Mouse (Mus musculus) forebrain, embryonic 10.5 days (tissue): ENCODE results near the gene Pkn1. TPM values are rescaled to one million over a fixed set of nuclear protein-coding genes. Genes with fewer than 3 reads are reported as not detected.

Experiments
- DNase-seq: peaks from one replicate; pipeline ENCODE4 v3.0.0-alpha.2; 2017; ENCODE audit warnings: low spot score; ENCODE audit errors: extremely low spot score
- H3K27ac ChIP-seq: fragments of 300-500 bp; sonication (generic); 2 replicates; pipeline ENCODE4 v1.5.1; 2016; ENCODE audit warnings: mild to moderate bottlenecking
- H3K27me3 ChIP-seq: fragments of 300-500 bp; sonication (generic); 2 replicates; pipeline ENCODE4 v1.6.1; 2016; ENCODE audit warnings: mild to moderate bottlenecking; ENCODE audit not compliant: poor library complexity, severe bottlenecking
- H3K36me3 ChIP-seq: fragments of 300-500 bp; sonication (generic); replicated peaks from 2 replicates; pipeline ENCODE4 v1.6.1; 2016; ENCODE audit warnings: mild to moderate bottlenecking, moderate library complexity
- H3K4me1 ChIP-seq: fragments of 300-500 bp; sonication (generic); 2 replicates; pipeline ENCODE4 v1.6.1; 2016
- H3K4me3 ChIP-seq: fragments of 300-500 bp; sonication (generic); 2 replicates; pipeline ENCODE4 v1.5.1; 2016; ENCODE audit warnings: mild to moderate bottlenecking, moderate library complexity
- H3K9me3 ChIP-seq: fragments of 300-500 bp; sonication (generic); 2 replicates; pipeline ENCODE4 v1.6.1; 2016; ENCODE audit warnings: mild to moderate bottlenecking, moderate library complexity
- WGBS: fragments of 180-500 bp; shearing (Covaris S2); methylation state at CpG from one replicate; pipeline ENCODE4 v1.1.7; 2016; 5-methylcytosine and 5-hydroxymethylcytosine counted together
- polyA plus RNA-seq: library from polyadenylated mRNA; unstranded; fragments of >200 nt; fragmentation: Nextera tagmentation; extraction: Ambion mirVana; gene quantifications from 2 replicates; pipeline ENCODE4 v1.2.1, GENCODE M21; 2016

The Pkn1 gene
- polyA plus RNA-seq, 1 experiment from 2014 or later: 29.0 TPM

GRCm38 (mm10) chr8:83654725-83655124, 44.3 kb downstream of the Pkn1 start:
- no peak for DNase-seq
- peaks cover 35% of the 10 kb centered on the region for H3K4me1 ChIP-seq
- no peak overlapping the region for H3K4me3 ChIP-seq
- peaks cover 6% of the 10 kb centered on the region; the same call in 1 of the 2 replicates for H3K9me3 ChIP-seq
- 91% methylated on average over 6 of the region's 6 CpGs for WGBS
- no peak overlapping the region for H3K27ac ChIP-seq
- no peaks in the 10 kb centered on the region for H3K27me3 ChIP-seq
- peaks cover 47% of the 10 kb centered on the region for H3K36me3 ChIP-seq

- H3K4me3 ChIP-seq: peak overlapping the region; percentile 88
- no peak for DNase-seq
- H3K36me3 ChIP-seq: peaks cover 41% of the 10 kb centered on the region
- H3K27ac ChIP-seq: peak overlapping the region; percentile 96
- peaks cover 6% of the 10 kb centered on the region; the same call in 1 of the 2 replicates for H3K9me3 ChIP-seq
- no peaks in the 10 kb centered on the region for H3K27me3 ChIP-seq
- WGBS: 50% methylated on average over 10 of the region's 10 CpGs
- peaks cover 33% of the 10 kb centered on the region for H3K4me1 ChIP-seq
These were observed 45.3 kb downstream of the Pkn1 start for GRCm38 (mm10) chr8:83653662-83654017.

- DNase-seq: no peak
- no peaks in the 10 kb centered on the region for H3K27me3 ChIP-seq
- peak overlapping the region; percentile 88 for H3K4me3 ChIP-seq
- H3K4me1 ChIP-seq: peaks cover 30% of the 10 kb centered on the region
- H3K27ac ChIP-seq: peak overlapping the region; percentile 96
- H3K36me3 ChIP-seq: peaks cover 37% of the 10 kb centered on the region
- 3% methylated on average over 44 of the region's 46 CpGs for WGBS
- peaks cover 6% of the 10 kb centered on the region; the same call in 1 of the 2 replicates for H3K9me3 ChIP-seq
These were observed 46.0 kb downstream of the Pkn1 start for GRCm38 (mm10) chr8:83652744-83653661.

- 4% methylated on average over 50 of the region's 50 CpGs for WGBS
- peaks cover 6% of the 10 kb centered on the region; the same call in 1 of the 2 replicates for H3K9me3 ChIP-seq
- H3K27me3 ChIP-seq: no peaks in the 10 kb centered on the region
- H3K4me1 ChIP-seq: peaks cover 30% of the 10 kb centered on the region
- peaks cover 29% of the 10 kb centered on the region for H3K36me3 ChIP-seq
- peak; percentile 97 for DNase-seq
- peak within 1 kb of the TSS; percentile 88 for H3K4me3 ChIP-seq
- H3K27ac ChIP-seq: peak within 1 kb of the TSS; percentile 96
These were observed 46.8 kb downstream of the Pkn1 start, which contains the start of gene Gipc1 for GRCm38 (mm10) chr8:83652030-83652743. Gene Gipc1 (plus strand): TSS chr8:83652677.

GRCm38 (mm10) chr8:83649699-83650098, 49.3 kb downstream of the Pkn1 start:
- 96% methylated on average over 6 of the region's 6 CpGs for WGBS
- Histone ChIP-seq H3K4me3 (no peak overlapping the region), H3K4me1 (peaks cover 23% of the 10 kb centered on the region), H3K27me3 (no peaks in the 10 kb centered on the region), H3K9me3 (peaks cover 6% of the 10 kb centered on the region; the same call in 1 of the 2 replicates), H3K36me3 (peaks cover 4% of the 10 kb centered on the region), H3K27ac (no peak overlapping the region)
- DNase-seq: no peak

- H3K27me3 ChIP-seq: no peaks in the 10 kb centered on the region
- 90% methylated on average over 4 of the region's 4 CpGs for WGBS
- peaks cover 6% of the 10 kb centered on the region; the same call in 1 of the 2 replicates for H3K9me3 ChIP-seq
- H3K4me3 ChIP-seq: no peak overlapping the region
- H3K36me3 ChIP-seq: no peaks in the 10 kb centered on the region
- H3K27ac ChIP-seq: no peak overlapping the region
- peaks cover 11% of the 10 kb centered on the region for H3K4me1 ChIP-seq
- DNase-seq: no peak
These were observed 50.9 kb downstream of the Pkn1 start for GRCm38 (mm10) chr8:83648031-83648430.

GRCm38 (mm10) chr8:83647511-83647910, 51.5 kb downstream of the Pkn1 start:
- DNase-seq: no peak
- peaks cover 6% of the 10 kb centered on the region; the same call in 1 of the 2 replicates for H3K9me3 ChIP-seq
- peaks cover 9% of the 10 kb centered on the region for H3K4me1 ChIP-seq
- no peak overlapping the region for H3K4me3 ChIP-seq
- no peaks in the 10 kb centered on the region for H3K27me3 ChIP-seq
- H3K36me3 ChIP-seq: no peaks in the 10 kb centered on the region
- no peak overlapping the region for H3K27ac ChIP-seq
- WGBS: 95% methylated on average over 11 of the region's 11 CpGs

GRCm38 (mm10) chr8:83639649-83640048, 59.3 kb downstream of the Pkn1 start:
- Histone ChIP-seq H3K36me3 (no peaks in the 10 kb centered on the region), H3K27me3 (no peaks in the 10 kb centered on the region), H3K4me1 (no peaks in the 10 kb centered on the region), H3K4me3 (no peak overlapping the region), H3K27ac (no peak overlapping the region), H3K9me3 (peaks cover 8% of the 10 kb centered on the region)
- 81% methylated on average over 5 of the region's 5 CpGs for WGBS
- DNase-seq: no peak

GRCm38 (mm10) chr8:83638856-83639255, 60.1 kb downstream of the Pkn1 start:
- Histone ChIP-seq H3K27ac (no peak overlapping the region), H3K9me3 (peaks cover 8% of the 10 kb centered on the region), H3K27me3 (no peaks in the 10 kb centered on the region), H3K36me3 (no peaks in the 10 kb centered on the region), H3K4me3 (no peak overlapping the region), H3K4me1 (no peaks in the 10 kb centered on the region)
- WGBS: 77% methylated on average over 4 of the region's 4 CpGs
- DNase-seq: no peak

- Histone ChIP-seq H3K4me1 (no peaks in the 10 kb centered on the region), H3K36me3 (no peaks in the 10 kb centered on the region), H3K27ac (no peak overlapping the region), H3K9me3 (peaks cover 8% of the 10 kb centered on the region), H3K27me3 (no peaks in the 10 kb centered on the region), H3K4me3 (no peak overlapping the region)
- WGBS: 90% methylated on average over 7 of the region's 7 CpGs
- DNase-seq: no peak
These were observed 66.8 kb downstream of the Pkn1 start for GRCm38 (mm10) chr8:83632083-83632707.

- Histone ChIP-seq H3K4me1 (peaks cover 10% of the 10 kb centered on the region), H3K4me3 (no peak overlapping the region), H3K36me3 (no peaks in the 10 kb centered on the region), H3K27me3 (peaks cover 14% of the 10 kb centered on the region), H3K9me3 (no peaks in the 10 kb centered on the region), H3K27ac (no peak overlapping the region)
- DNase-seq: no peak
- 90% methylated on average over 6 of the region's 6 CpGs for WGBS
These were observed 73.2 kb downstream of the Pkn1 start for GRCm38 (mm10) chr8:83625676-83626299.

- DNase-seq: no peak
- Histone ChIP-seq H3K9me3 (no peaks in the 10 kb centered on the region), H3K27me3 (peaks cover 14% of the 10 kb centered on the region), H3K27ac (no peak overlapping the region), H3K4me3 (no peak overlapping the region), H3K4me1 (peaks cover 10% of the 10 kb centered on the region), H3K36me3 (no peaks in the 10 kb centered on the region)
- WGBS: 49% methylated on average over 3 of the region's 3 CpGs
These were observed 74.2 kb downstream of the Pkn1 start for GRCm38 (mm10) chr8:83624739-83625138.
